Mouse (Mus musculus): ENCODE measurements at regions not wholly inside any gene's neighbourhood (a gene's known extent, or its start where the extent isn't known, plus 50 kb on each side); places are given as distances from the start of the nearest gene placed in this dataset.

DNA sequence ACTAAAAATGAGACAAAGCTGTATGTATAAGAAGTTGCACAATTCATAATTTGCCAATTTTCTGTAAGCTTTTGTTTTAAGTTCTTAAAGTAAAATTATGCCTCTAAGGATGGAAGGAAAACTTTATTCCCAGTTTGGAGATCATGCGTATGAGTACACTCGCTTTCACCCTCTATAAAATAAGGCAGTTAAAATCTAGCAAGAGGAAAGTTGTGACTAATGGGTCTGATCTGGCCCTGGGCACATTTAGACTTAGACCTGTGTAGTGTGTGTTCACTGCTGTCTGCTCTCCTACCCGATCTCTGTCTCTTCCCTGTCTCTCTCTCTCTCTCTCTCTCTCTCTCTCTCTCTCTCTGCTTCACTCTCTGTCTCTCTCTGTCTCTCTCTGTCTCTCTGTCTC lies 51.9 kb upstream of the Daam1 start:
- H3K4me3 ChIP-seq (ENCODE audit: low read depth, low read length), result no peak overlapping the region
- TF ChIP-seq GATA1 (IDR thresholded peaks at IDR 0.05; ENCODE audit: borderline replicate concordance, low read length) (no peak), CTCF (IDR thresholded peaks at IDR 0.05; ENCODE audit: low read depth, low read length) (no peak), TAL1 (conservative IDR thresholded peaks at IDR 0.05; ENCODE audit: low read depth, low read length) (no peak), POLR2AphosphoS5 (IDR thresholded peaks at IDR 0.05; ENCODE audit: insufficient replicate concordance, low read depth, low read length) (no peak), GATA2 (IDR thresholded peaks at IDR 0.05; ENCODE audit: borderline replicate concordance, low read depth, low read length) (no peak)
- DNase-seq (ENCODE audit: low spot score) (no peak), ATAC-seq (ENCODE audit: extremely low read depth, insufficient number of reproducible peaks, low FRiP score, poor library complexity, severe bottlenecking) (no peak)
- no peaks in the 10 kb centered on the region for H3K4me1 ChIP-seq (ENCODE audit: insufficient read depth, low read depth, low read length)
- H3K27me3 ChIP-seq (ENCODE audit: insufficient read depth, low read length), result peaks cover 41% of the 10 kb centered on the region
- no peaks in the 10 kb centered on the region for H3K9me3 ChIP-seq (replicated peaks)
- H3K36me3 ChIP-seq (replicated peaks), result no peaks in the 10 kb centered on the region

DNA sequence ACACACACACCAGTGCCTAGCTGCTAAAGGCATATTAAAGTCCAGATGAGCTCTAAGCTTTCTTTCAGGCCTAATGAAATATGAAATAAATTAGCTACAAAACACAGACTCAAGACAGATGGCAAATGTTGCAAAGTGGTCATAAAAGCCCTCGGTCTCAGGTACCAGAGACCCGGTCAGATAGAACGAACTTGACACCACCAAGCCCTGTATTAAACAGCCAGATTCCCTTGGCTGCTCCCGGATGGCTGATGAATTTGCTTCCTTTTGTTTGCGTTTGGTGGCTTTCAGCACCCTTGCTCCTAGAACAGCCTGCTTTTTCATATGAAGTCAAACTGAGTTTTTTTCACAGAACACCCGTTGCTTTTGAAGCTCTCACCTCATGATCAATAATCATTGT lies 51.5 kb upstream of the Daam1 start:
- Histone ChIP-seq H3K27me3 (ENCODE audit: insufficient read depth, low read length) (peaks cover 38% of the 10 kb centered on the region), H3K4me1 (ENCODE audit: insufficient read depth, low read depth, low read length) (no peaks in the 10 kb centered on the region), H3K9me3 (replicated peaks) (no peaks in the 10 kb centered on the region), H3K4me3 (ENCODE audit: low read depth, low read length) (no peak overlapping the region), H3K36me3 (replicated peaks) (no peaks in the 10 kb centered on the region)
- ATAC-seq (ENCODE audit: extremely low read depth, insufficient number of reproducible peaks, low FRiP score, poor library complexity, severe bottlenecking), result no peak
- DNase-seq (ENCODE audit: low spot score), result no peak
- no peak for TF ChIP-seq POLR2AphosphoS5 (IDR thresholded peaks at IDR 0.05; ENCODE audit: insufficient replicate concordance, low read depth, low read length)
